Mouse (Mus musculus) heart, postnatal 0 days (tissue): ENCODE data around the gene Slc2a9. TPM values are rescaled to one million over a fixed set of nuclear protein-coding genes. Genes with fewer than 3 reads are reported as not detected.

ENCODE experiments used
- ATAC-seq: fragments of 200-750 bp; cut with Nextera tagmentation; 2 replicates; pipeline ENCODE4 v1.8.0; 2017; ENCODE audit warnings: low read depth, moderate number of reproducible peaks, moderate library complexity; ENCODE audit not compliant: insufficient read depth
- DNase-seq: peaks from one replicate; pipeline ENCODE4 v3.0.0-alpha.2; 2016; ENCODE audit warnings: low spot score
- H3K27ac ChIP-seq: fragments of 300-500 bp; sonication (generic); 2 replicates; pipeline ENCODE4 v1.5.1; 2014; ENCODE audit warnings: low read depth, mild to moderate bottlenecking
- H3K27me3 ChIP-seq: fragments of 300-500 bp; sonication (generic); 2 replicates; pipeline ENCODE4 v1.6.1; 2014; ENCODE audit warnings: low read length, mixed read lengths; ENCODE audit not compliant: control insufficient read depth, insufficient read depth
- H3K36me3 ChIP-seq: fragments of 300-500 bp; sonication (generic); replicated peaks from 2 replicates; pipeline ENCODE4 v1.6.1; 2014; ENCODE audit warnings: low read length, mixed read lengths; ENCODE audit not compliant: control insufficient read depth, insufficient read depth
- H3K4me1 ChIP-seq: fragments of 300-500 bp; sonication (generic); 2 replicates; pipeline ENCODE4 v1.6.1; 2014; ENCODE audit warnings: antibody characterized with exemption; ENCODE audit not compliant: control insufficient read depth, insufficient read depth
- H3K4me2 ChIP-seq: fragments of 300-500 bp; sonication (generic); 2 replicates; pipeline ENCODE4 v1.6.1; 2014; ENCODE audit warnings: low read depth, mild to moderate bottlenecking, low read length, moderate library complexity
- H3K4me3 ChIP-seq: fragments of 300-500 bp; sonication (generic); 2 replicates; pipeline ENCODE4 v1.5.1; 2014; ENCODE audit warnings: low read depth, low read length
- H3K9ac ChIP-seq: fragments of 300-500 bp; sonication (generic); replicated peaks from 2 replicates; pipeline ENCODE4 v1.6.1; 2014; ENCODE audit warnings: low read depth, low read length, mixed read lengths
- H3K9me3 ChIP-seq: fragments of 300-500 bp; sonication (generic); replicated peaks from 2 replicates; pipeline ENCODE4 v1.6.1; 2016; ENCODE audit warnings: low read length; ENCODE audit not compliant: control insufficient read depth
- CTCF ChIP-seq: IDR thresholded peaks from 2 replicates; pipeline ENCODE4 v1.5.1; 2016; ENCODE audit warnings: antibody characterized with exemption, control low read depth, low read depth
- EP300 ChIP-seq: IDR thresholded peaks from 2 replicates; pipeline ENCODE4 v1.6.1; 2016; ENCODE audit warnings: antibody characterized with exemption, low read depth
- WGBS: fragments of 180-500 bp; shearing (Covaris S2); extraction: QIAGEN DNeasy Blood & Tissue Kit; methylation state at CpG from one replicate; pipeline ENCODE4 v1.1.7; 2014; 5-methylcytosine and 5-hydroxymethylcytosine counted together
- polyA plus RNA-seq: library from polyadenylated mRNA; unstranded; fragments of >200 nt; fragmentation: Nextera tagmentation; extraction: Ambion mirVana; gene quantifications from 2 replicates; pipeline ENCODE4 v1.2.1, GENCODE M21; 2015
- total RNA-seq: library from RNA; depleted of rRNA; stranded (reverse); fragments of >200 nt; gene quantifications from 2 replicates; pipeline ENCODE4 v1.2.3, GENCODE M21; 2014; ENCODE audit warnings: low replicate concordance; rRNA removed

Slc2a9 gene
- total RNA-seq (0.23 and 4.3 TPM in 2 replicates), polyA plus RNA-seq (0.61 and 0.74 TPM in 2 replicates)

GRCm38 (mm10) chr5:38502992-38503391, at the start of gene Slc2a9:
Gene Slc2a9 (minus strand): TSS chr5:38503143.
- TF ChIP-seq CTCF (no peak), EP300 (no peak)
- Histone ChIP-seq H3K27me3 (no peaks in the 10 kb centered on the region), H3K36me3 (no peaks in the 10 kb centered on the region), H3K4me3 (no peak within 1 kb of the TSS), H3K4me2 (no peak within 1 kb of the TSS), H3K9me3 (no peaks in the 10 kb centered on the region), H3K4me1 (no peaks in the 10 kb centered on the region), H3K9ac (no peak within 1 kb of the TSS), H3K27ac (no peak within 1 kb of the TSS)
- ATAC-seq (no peak), DNase-seq (no peak)
- WGBS = 80% methylated on average over 4 of the region's 4 CpGs

GRCm38 (mm10) chr5:38552615-38553014, 49.7 kb upstream of the Slc2a9 start:
- DNase-seq (no peak), ATAC-seq (no peak)
- TF ChIP-seq CTCF (no peak), EP300 (no peak)
- peak overlapping the region; percentile 3; the same call in 1 of the 2 replicates for H3K4me2 ChIP-seq
- no peaks in the 10 kb centered on the region for H3K27me3 ChIP-seq
- H3K27ac ChIP-seq = peak overlapping the region; percentile 64
- no peaks in the 10 kb centered on the region for H3K9me3 ChIP-seq
- H3K9ac ChIP-seq = no peak overlapping the region
- H3K4me1 ChIP-seq = peaks cover 82% of the 10 kb centered on the region
- no peak overlapping the region for H3K4me3 ChIP-seq
- WGBS = 58% methylated on average over 3 of the region's 3 CpGs
- peaks cover 61% of the 10 kb centered on the region for H3K36me3 ChIP-seq

GRCm38 (mm10) chr5:38550221-38550768, 47.4 kb upstream of the Slc2a9 start:
- peak overlapping the region; percentile 88 for H3K27ac ChIP-seq
- peak overlapping the region; percentile 29; the same call in 1 of the 2 replicates for H3K4me2 ChIP-seq
- no peak overlapping the region for H3K4me3 ChIP-seq
- DNase-seq (no peak), ATAC-seq (no peak)
- 19% methylated on average over 1 of the region's 1 CpGs for WGBS
- H3K36me3 ChIP-seq = peaks cover 72% of the 10 kb centered on the region
- H3K27me3 ChIP-seq = no peaks in the 10 kb centered on the region
- no peak overlapping the region for H3K9ac ChIP-seq
- peaks cover 81% of the 10 kb centered on the region for H3K4me1 ChIP-seq
- H3K9me3 ChIP-seq = no peaks in the 10 kb centered on the region
- no peak for TF ChIP-seq EP300
- TF ChIP-seq CTCF = no peak

GRCm38 (mm10) chr5:38549461-38549909, 46.5 kb upstream of the Slc2a9 start:
- TF ChIP-seq CTCF (no peak), EP300 (no peak; the same call in 1 of the 2 replicates)
- peaks cover 82% of the 10 kb centered on the region for H3K4me1 ChIP-seq
- H3K4me2 ChIP-seq = peak overlapping the region; percentile 29; the same call in 1 of the 2 replicates

GRCm38 (mm10) chr5:38547375-38547774, 44.4 kb upstream of the Slc2a9 start:
- peaks cover 70% of the 10 kb centered on the region for H3K4me1 ChIP-seq
- DNase-seq = peak; percentile 61

More at GRCm38 (mm10) chr5:38549461-38549909, 46.5 kb upstream of the Slc2a9 start:
- 0 out of 2 replicates have a peak overlapping the region, but pooled peaks have one; percentile 17 for H3K9ac ChIP-seq
- peak overlapping the region; percentile 88 for H3K27ac ChIP-seq
- ATAC-seq = peak; percentile 69
- H3K9me3 ChIP-seq = no peaks in the 10 kb centered on the region
- DNase-seq = peak; percentile 80
- H3K4me3 ChIP-seq = no peak overlapping the region
- 12% methylated on average over 3 of the region's 3 CpGs for WGBS
- peaks cover 72% of the 10 kb centered on the region for H3K36me3 ChIP-seq
- H3K27me3 ChIP-seq = no peaks in the 10 kb centered on the region

More at GRCm38 (mm10) chr5:38547375-38547774, 44.4 kb upstream of the Slc2a9 start:
- H3K4me3 ChIP-seq = no peak overlapping the region
- H3K36me3 ChIP-seq = peaks cover 85% of the 10 kb centered on the region
- WGBS = 19% methylated on average over 6 of the region's 6 CpGs
- H3K27ac ChIP-seq = peak overlapping the region; percentile 40
- TF ChIP-seq EP300 = no peak
- TF ChIP-seq CTCF = no peak
- H3K27me3 ChIP-seq = no peaks in the 10 kb centered on the region
- H3K4me2 ChIP-seq = no peak overlapping the region
- no peaks in the 10 kb centered on the region for H3K9me3 ChIP-seq
- peak; percentile 40 for ATAC-seq
- no peak overlapping the region for H3K9ac ChIP-seq
